19 mouse cellular contexts compared by ENCODE assay signal in the genomic region with DNA sequence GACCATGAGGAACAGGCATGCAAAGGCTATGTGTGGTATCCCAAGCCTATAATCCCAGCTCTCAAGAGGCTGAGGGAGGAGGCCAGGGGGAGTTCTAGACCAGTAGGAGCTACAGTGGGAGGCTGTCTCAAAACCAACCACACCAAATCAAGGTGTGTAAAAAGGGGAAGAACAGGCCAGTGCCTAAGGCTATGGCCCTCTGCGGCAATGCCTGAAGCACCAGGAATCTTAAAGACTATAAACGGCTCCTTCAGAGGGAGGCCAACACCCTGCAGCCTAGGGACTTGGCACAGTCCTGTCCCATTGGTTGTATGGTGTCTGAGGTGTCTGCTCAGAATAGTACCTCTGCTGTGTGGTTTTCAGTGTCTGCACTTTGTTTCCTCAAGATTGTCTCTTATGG.
DNase-seq lines count a peak whose midpoint lies in the region; ATAC-seq and TF ChIP-seq lines count a peak whose summit lies in the region.
"Had no signal": no experiment of that assay in that cellular context is flagged by ENCODE, and none has a peak within 500 bp of the region (broad histone marks: within the 10 kb centered on the region; RNA-seq: fewer than 3 reads in every experiment).

No protein-coding gene starts in this region.

- DNase-seq in limb, embryonic 14.5 days (ENCODE audit: low spot score): no peak
- DNase-seq in limb, embryonic 10.5 days (ENCODE audit: low spot score): no peak
- DNase-seq in layer of hippocampus, postnatal 14 days (ENCODE audit: low spot score in 2 of 2): no peak
- DNase-seq: adrenal gland, adult 8-10 months; adrenal gland, postnatal 14 days; adrenal gland, postnatal 36 days; cerebellum, adult 11-12 months; cerebellum, adult 2 months; cerebellum, adult 9-10 months; cerebellum, postnatal 10 days; cerebellum, postnatal 25 days; forebrain, postnatal 0 days had no signal

- H3K9me3 ChIP-seq in limb, embryonic 14.5 days (ENCODE audit: control insufficient read depth, low read length): no peaks in the 10 kb centered on the region
- no peaks in the 10 kb centered on the region for H3K9me3 ChIP-seq in limb, embryonic 10.5 days (replicated peaks)
- no peaks in the 10 kb centered on the region for H3K9me3 ChIP-seq in neural tube, embryonic 13.5 days
- H3K9me3 ChIP-seq in neural tube, embryonic 15.5 days (replicated peaks): no peaks in the 10 kb centered on the region
- H3K9me3 ChIP-seq: embryonic facial prominence, embryonic 10.5 days; embryonic facial prominence, embryonic 12.5 days; forebrain, embryonic 13.5 days; forebrain, embryonic 15.5 days had no signal

- 65% methylated on average over 2 of the region's 2 CpGs for WGBS in limb, embryonic 14.5 days
- 84% methylated on average over 2 of the region's 2 CpGs for WGBS in limb, embryonic 10.5 days
- 86% methylated on average over 2 of the region's 2 CpGs for WGBS in neural tube, embryonic 13.5 days
- 75% methylated on average over 2 of the region's 2 CpGs for WGBS in neural tube, embryonic 15.5 days

- H3K27me3 ChIP-seq in limb, embryonic 14.5 days (ENCODE audit: control insufficient read depth, insufficient read depth, low read length): no peaks in the 10 kb centered on the region
- H3K27me3 ChIP-seq in limb, embryonic 10.5 days (ENCODE audit: low read depth, poor library complexity, severe bottlenecking): no peaks in the 10 kb centered on the region
- no peaks in the 10 kb centered on the region for H3K27me3 ChIP-seq in neural tube, embryonic 13.5 days
- no peaks in the 10 kb centered on the region for H3K27me3 ChIP-seq in neural tube, embryonic 15.5 days (replicated peaks)
- H3K27me3 ChIP-seq: embryonic facial prominence, embryonic 12.5 days; forebrain, embryonic 13.5 days; forebrain, embryonic 15.5 days had no signal

- H3K4me1 ChIP-seq in limb, embryonic 14.5 days (ENCODE audit: control insufficient read depth, insufficient read depth, low read length): peaks cover 13% of the 10 kb centered on the region
- H3K4me1 ChIP-seq in limb, embryonic 10.5 days: no peaks in the 10 kb centered on the region
- peaks cover 47% of the 10 kb centered on the region for H3K4me1 ChIP-seq in neural tube, embryonic 13.5 days (replicated peaks)
- H3K4me1 ChIP-seq in neural tube, embryonic 15.5 days: peaks cover 22% of the 10 kb centered on the region

- ATAC-seq in limb, embryonic 14.5 days (ENCODE audit: low FRiP score, low read depth): no peak
- ATAC-seq in neural tube, embryonic 13.5 days (ENCODE audit: low read depth): no peak
- no peak for ATAC-seq in neural tube, embryonic 15.5 days (ENCODE audit: low FRiP score)
- ATAC-seq: activated CD4-positive, CD25-positive, alpha-beta regulatory T cell, adult 4 months; forebrain, embryonic 13.5 days; forebrain, embryonic 15.5 days; forebrain, postnatal 0 days had no signal

- peaks cover 4% of the 10 kb centered on the region; the same call in 1 of the 2 replicates for H3K36me3 ChIP-seq in limb, embryonic 14.5 days (ENCODE audit: control insufficient read depth, insufficient read depth, low read length)
- peaks cover 2% of the 10 kb centered on the region for H3K36me3 ChIP-seq in limb, embryonic 10.5 days
- peaks cover 2% of the 10 kb centered on the region for H3K36me3 ChIP-seq in neural tube, embryonic 13.5 days
- no peaks in the 10 kb centered on the region for H3K36me3 ChIP-seq in neural tube, embryonic 15.5 days
- H3K36me3 ChIP-seq: forebrain, embryonic 15.5 days had no signal

- 0 out of 2 replicates have a peak overlapping the region, but pooled peaks have one; percentile 8 for H3K27ac ChIP-seq in limb, embryonic 14.5 days (replicated peaks; ENCODE audit: low read depth, low read length)
- H3K27ac ChIP-seq in limb, embryonic 10.5 days: no peak overlapping the region
- H3K27ac ChIP-seq in neural tube, embryonic 13.5 days (replicated peaks): 0 out of 2 replicates have a peak overlapping the region, but pooled peaks have one; percentile 9
- H3K27ac ChIP-seq in neural tube, embryonic 15.5 days (replicated peaks): no peak overlapping the region
- H3K27ac ChIP-seq: embryonic facial prominence, embryonic 10.5 days; embryonic facial prominence, embryonic 12.5 days; forebrain, embryonic 13.5 days; forebrain, embryonic 15.5 days had no signal

- TF ChIP-seq POLR2A in limb, embryonic 14.5 days (IDR thresholded peaks at IDR 0.05; ENCODE audit: borderline replicate concordance, extremely low read depth, insufficient read depth, insufficient read length): no peak

- no peak overlapping the region for H3K9ac ChIP-seq in limb, embryonic 14.5 days (ENCODE audit: low read depth, low read length, severe bottlenecking)
- no peak overlapping the region for H3K9ac ChIP-seq in neural tube, embryonic 13.5 days
- H3K9ac ChIP-seq in neural tube, embryonic 15.5 days (replicated peaks): no peak overlapping the region
- H3K9ac ChIP-seq: embryonic facial prominence, embryonic 12.5 days; forebrain, embryonic 13.5 days; forebrain, embryonic 15.5 days; forebrain, postnatal 0 days had no signal

- no peak overlapping the region for H3K4me3 ChIP-seq in limb, embryonic 14.5 days (replicated peaks; ENCODE audit: low read length)
- no peak overlapping the region for H3K4me3 ChIP-seq in limb, embryonic 10.5 days
- no peak overlapping the region for H3K4me3 ChIP-seq in neural tube, embryonic 13.5 days
- H3K4me3 ChIP-seq in neural tube, embryonic 15.5 days (replicated peaks): no peak overlapping the region
- H3K4me3 ChIP-seq: embryonic facial prominence, embryonic 10.5 days; embryonic facial prominence, embryonic 12.5 days; forebrain, embryonic 13.5 days; forebrain, embryonic 15.5 days had no signal

- H3K4me2 ChIP-seq in limb, embryonic 14.5 days (replicated peaks; ENCODE audit: low read depth, low read length, severe bottlenecking): no peak overlapping the region
- H3K4me2 ChIP-seq in neural tube, embryonic 13.5 days: no peak overlapping the region
- H3K4me2 ChIP-seq in neural tube, embryonic 15.5 days: no peak overlapping the region
- H3K4me2 ChIP-seq: embryonic facial prominence, embryonic 12.5 days; forebrain, embryonic 13.5 days; forebrain, embryonic 15.5 days had no signal

Comparison
In these comparisons a context has a peak if more than half of its experiments do, and no peak if none do; other contexts are left out.
1. H3K27ac ChIP-seq: peak in limb, embryonic 14.5 days (single experiment) and neural tube, embryonic 13.5 days (single experiment); none in limb, embryonic 10.5 days (single experiment) and neural tube, embryonic 15.5 days (single experiment).